Mouse (Mus musculus): Measurements from ENCODE around the gene Snx1. TPM values are rescaled to one million over a fixed set of nuclear protein-coding genes. Genes with fewer than 3 reads are reported as not detected.

The Snx1 gene
- total and polyA plus RNA-seq, 3 experiments: 86.4 to 186 (median 110) TPM

DNA sequence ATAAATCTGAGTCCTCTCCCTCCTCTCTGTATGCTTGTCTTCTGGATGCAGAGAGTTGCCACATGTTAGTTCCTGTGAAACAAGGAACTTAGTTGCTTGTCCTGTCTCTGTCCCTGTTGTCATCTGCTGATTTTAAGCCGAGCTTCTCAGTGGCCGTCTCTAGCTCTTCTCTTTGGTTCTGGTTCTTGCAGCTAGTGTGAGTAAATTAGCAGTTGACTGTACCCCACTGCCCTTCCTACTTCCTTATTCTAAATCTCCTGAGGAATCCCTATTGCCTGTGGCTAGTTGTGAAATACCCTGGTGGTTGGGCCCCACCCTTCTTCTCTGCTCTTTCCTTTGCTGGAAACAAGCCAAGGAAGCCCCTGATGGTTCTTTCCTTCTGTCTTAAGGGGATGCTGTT is 5.1 kb upstream of the Snx1 start:
- Histone ChIP-seq H3K9ac (ENCODE audit: insufficient read depth, low read depth) (no peak overlapping the region), H3K4me3 (replicated peaks in 1 of 3; ENCODE audit: low read depth in 2 of 3, low read length in 2 of 3, poor library complexity in 1 of 3) (no peak overlapping the region), H3K4me1 (ENCODE audit: control insufficient read depth in 1 of 2, insufficient read depth in 2 of 2) (peaks cover 10 to 65% of the 10 kb centered on the region in 2 experiments), H3K36me3 (replicated peaks in 1 of 2; ENCODE audit: control insufficient read depth in 1 of 2, insufficient read depth in 1 of 2, low read length in 1 of 2) (peaks cover 31 to 65% of the 10 kb centered on the region in 2 experiments), H3K27me3 (replicated peaks) (no peaks in the 10 kb centered on the region), H3K79me2 (replicated peaks; ENCODE audit: control insufficient read depth, extremely low read depth, insufficient read depth, poor library complexity, severe bottlenecking) (peaks cover 40% of the 10 kb centered on the region), H3K9me3 (replicated peaks; ENCODE audit: low read length) (no peaks in the 10 kb centered on the region), H3K27ac (ENCODE audit: insufficient read depth, low read depth) (no peak overlapping the region), H3K4me2 (ENCODE audit: insufficient read depth, low read depth, poor library complexity, severe bottlenecking) (no peak overlapping the region)
- dilution Hi-C loops (cut with MboI; ENCODE audit: extremely low pct_ligation_motif_present, extremely low pct_unique_long_range_greater_than_20kb, low sequenced_read_pairs) (no loop called here), in situ Hi-C loops (cut with MboI; ENCODE audit: low pct_ligation_motif_present, low pct_unique_long_range_greater_than_20kb, low sequenced_read_pairs) (loop anchor here (25.0 kb wide), 2 partner anchors 381 to 656 kb away; partner anchors contain the start of genes Aph1b, Fbxl22 and Gm10647)
- TF ChIP-seq EP300 (IDR thresholded peaks at IDR 0.05; ENCODE audit: low read length) (peak; percentile 45; the same call in 1 of the 2 replicates), IRF4 (IDR thresholded peaks at IDR 0.05; ENCODE audit: low read depth, low read length) (peak; percentile 38; the same call in 1 of the 2 replicates), CHD1 (IDR thresholded peaks at IDR 0.05; ENCODE audit: low read depth, low read length) (no peak), ELF1 (IDR thresholded peaks at IDR 0.05; ENCODE audit: low read depth, low read length) (peak; percentile 28; the same call in 1 of the 2 replicates)
- peak; percentile 64 for DNase-seq (ENCODE audit: extremely low read depth)

DNA sequence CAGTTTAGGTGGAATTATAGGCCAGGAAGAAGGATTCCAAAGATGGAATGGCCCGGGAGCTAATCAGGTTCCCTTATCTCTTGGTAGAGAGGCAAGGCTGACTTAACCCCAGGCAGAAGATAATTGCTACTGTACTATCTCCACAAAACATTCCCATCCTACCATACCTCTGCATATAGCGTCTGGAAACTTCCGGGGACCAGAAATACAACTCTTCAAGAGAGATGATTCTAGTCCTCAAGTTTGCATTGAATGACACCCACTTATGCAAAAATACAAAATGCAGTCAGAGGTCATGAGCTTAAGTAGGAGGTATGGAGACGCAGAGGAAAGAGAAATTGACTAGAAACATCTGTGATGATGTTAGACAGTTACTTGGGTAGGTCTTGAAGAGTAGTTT is 1.5 kb upstream of the Snx1 start:
- Histone ChIP-seq H3K9ac (ENCODE audit: insufficient read depth, low read depth) (peak overlapping the region; percentile 96), H3K27ac (ENCODE audit: insufficient read depth, low read depth) (no peak overlapping the region), H3K4me1 (ENCODE audit: control insufficient read depth in 1 of 2, insufficient read depth in 2 of 2) (peaks cover 10 to 46% of the 10 kb centered on the region in 2 experiments), H3K4me2 (ENCODE audit: insufficient read depth, low read depth, poor library complexity, severe bottlenecking) (peak overlapping the region; percentile 99), H3K9me3 (replicated peaks; ENCODE audit: low read length) (no peaks in the 10 kb centered on the region), H3K27me3 (replicated peaks) (no peaks in the 10 kb centered on the region), H3K36me3 (replicated peaks in 1 of 2; ENCODE audit: control insufficient read depth in 1 of 2, insufficient read depth in 1 of 2, low read length in 1 of 2) (peaks cover 6 to 31% of the 10 kb centered on the region in 2 experiments), H3K4me3 (replicated peaks in 1 of 3; ENCODE audit: low read depth in 2 of 3, low read length in 2 of 3, poor library complexity in 1 of 3) (peak overlapping the region; percentile 72 to 91 (median 85)), H3K79me2 (replicated peaks; ENCODE audit: control insufficient read depth, extremely low read depth, insufficient read depth, poor library complexity, severe bottlenecking) (peaks cover 54% of the 10 kb centered on the region)
- TF ChIP-seq ZKSCAN1 (IDR thresholded peaks at IDR 0.05; ENCODE audit: borderline replicate concordance, low read depth, low read length) (no peak), CTCF (conservative IDR thresholded peaks at IDR 0.05 in 1 of 2, IDR thresholded peaks at IDR 0.05 in 1 of 2; ENCODE audit: low read depth in 2 of 2, low read length in 2 of 2) (no peak), POLR2AphosphoS2 (IDR thresholded peaks at IDR 0.05; ENCODE audit: low read depth, low read length) (0 out of 2 replicates have a peak, but pooled peaks have one; percentile 43)
- DNase-seq (ENCODE audit: extremely low read depth): no peak
- dilution Hi-C loops (cut with MboI; ENCODE audit: extremely low pct_ligation_motif_present, extremely low pct_unique_long_range_greater_than_20kb, low sequenced_read_pairs): no loop called here
- in situ Hi-C loops (cut with MboI; ENCODE audit: low pct_ligation_motif_present, low pct_unique_long_range_greater_than_20kb, low sequenced_read_pairs): loop anchor here (25.0 kb wide), 2 partner anchors 384 to 659 kb away; partner anchors contain the start of genes Aph1b, Fbxl22 and Gm10647

DNA sequence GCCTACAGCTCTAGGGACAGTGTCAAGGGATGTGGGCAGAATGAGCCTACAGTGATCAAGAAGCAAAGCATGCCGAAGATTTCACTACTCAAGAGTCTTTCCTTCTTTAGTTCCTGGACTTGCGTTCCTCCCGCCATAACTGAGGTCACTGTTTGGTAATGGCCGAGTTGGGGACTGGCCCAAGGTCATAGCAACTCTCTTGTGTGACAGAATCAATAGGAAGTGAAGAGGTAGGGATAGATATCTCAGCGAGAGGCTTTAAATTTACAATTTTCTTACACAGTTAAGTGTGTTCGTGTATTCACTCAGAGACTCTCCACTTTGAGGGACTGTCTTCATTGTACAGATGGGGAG is 783 bp upstream of the Snx1 start:
- Histone ChIP-seq H3K27me3 (replicated peaks) (no peaks in the 10 kb centered on the region), H3K9ac (ENCODE audit: insufficient read depth, low read depth) (peak overlapping the region; percentile 96), H3K9me3 (replicated peaks; ENCODE audit: low read length) (no peaks in the 10 kb centered on the region), H3K36me3 (replicated peaks in 1 of 2; ENCODE audit: control insufficient read depth in 1 of 2, insufficient read depth in 1 of 2, low read length in 1 of 2) (peaks cover 9 to 29% of the 10 kb centered on the region in 2 experiments), H3K4me2 (ENCODE audit: insufficient read depth, low read depth, poor library complexity, severe bottlenecking) (peak overlapping the region; percentile 99; the same call in 1 of the 2 replicates), H3K4me3 (replicated peaks in 1 of 3; ENCODE audit: low read depth in 2 of 3, low read length in 2 of 3, poor library complexity in 1 of 3) (peak overlapping the region; percentile 72 to 91 (median 85)), H3K79me2 (replicated peaks; ENCODE audit: control insufficient read depth, extremely low read depth, insufficient read depth, poor library complexity, severe bottlenecking) (peaks cover 56% of the 10 kb centered on the region), H3K27ac (ENCODE audit: insufficient read depth, low read depth) (peak overlapping the region; percentile 93), H3K4me1 (ENCODE audit: control insufficient read depth in 1 of 2, insufficient read depth in 2 of 2) (peaks cover 12 to 53% of the 10 kb centered on the region in 2 experiments)
- TF ChIP-seq CTCF (conservative IDR thresholded peaks at IDR 0.05 in 1 of 2, IDR thresholded peaks at IDR 0.05 in 1 of 2; ENCODE audit: low read depth in 2 of 2, low read length in 2 of 2) (peak in 1 of 2 experiments; percentile 3; a peak in 1 of 4 replicates), TBP (conservative IDR thresholded peaks at IDR 0.05; ENCODE audit: low read depth, low read length) (peak; percentile 80), RAD21 (IDR thresholded peaks at IDR 0.05; ENCODE audit: low read depth, low read length) (no peak), KAT2A (IDR thresholded peaks at IDR 0.05; ENCODE audit: insufficient replicate concordance, low read length) (0 out of 2 replicates have a peak, but pooled peaks have one; percentile 17), MYC (IDR thresholded peaks at IDR 0.05; ENCODE audit: low read depth, low read length) (peak; percentile 69; the same call in 1 of the 2 replicates), SMC3 (IDR thresholded peaks at IDR 0.05; ENCODE audit: low read depth, low read length) (no peak), ZNF384 (IDR thresholded peaks at IDR 0.05; ENCODE audit: low read depth, low read length) (peak; percentile 73)
- DNase-seq (ENCODE audit: extremely low read depth): no peak
- dilution Hi-C loops (cut with MboI; ENCODE audit: extremely low pct_ligation_motif_present, extremely low pct_unique_long_range_greater_than_20kb, low sequenced_read_pairs) (no loop called here), in situ Hi-C loops (cut with MboI; ENCODE audit: low pct_ligation_motif_present, low pct_unique_long_range_greater_than_20kb, low sequenced_read_pairs) (loop anchor here (25.0 kb wide), 2 partner anchors 385 to 660 kb away; partner anchors contain the start of genes Aph1b, Fbxl22 and Gm10647)

Measured in CH12.LX (cell line).